Mouse (Mus musculus) cerebellum, adult 2 months (tissue): ENCODE data around the gene Ccdc91.

Source experiments
- CTCF ChIP-seq: fragments of 200-500 bp; IDR thresholded peaks from 2 replicates; pipeline ENCODE4 v1.5.1; 2011; ENCODE audit warnings: low read depth, mild to moderate bottlenecking, control low read depth, low read length, moderate library complexity, borderline replicate concordance; ENCODE audit not compliant: insufficient read depth
- POLR2A ChIP-seq: fragments of 200-500 bp; IDR thresholded peaks from 2 replicates; pipeline ENCODE4 v1.6.1; 2011; ENCODE audit warnings: low read length, control low read depth, borderline replicate concordance; ENCODE audit not compliant: insufficient read depth

DNA sequence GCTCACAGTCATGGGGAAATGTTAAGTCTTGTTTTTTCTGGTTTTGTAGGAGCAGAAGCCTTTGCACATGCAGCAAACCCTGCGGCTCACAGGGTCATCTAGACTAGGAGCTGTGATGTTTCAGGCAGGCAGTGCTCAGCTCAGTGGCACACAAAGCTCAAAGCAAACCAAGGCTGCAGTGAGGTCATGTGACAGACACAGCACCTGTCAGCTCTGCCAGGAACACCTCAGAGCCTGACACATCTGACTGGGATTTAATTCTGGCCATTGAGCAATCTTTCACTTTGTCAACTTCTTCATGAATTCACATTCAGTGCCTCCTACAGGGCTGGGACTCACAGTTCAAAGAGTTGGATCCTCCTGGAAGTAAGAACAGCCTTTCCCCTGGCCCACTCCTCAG, 185.1 kb downstream of the Ccdc91 start:
- TF ChIP-seq CTCF = no peak
- TF ChIP-seq POLR2A = no peak
